Mouse (Mus musculus) myocyte (in vitro differentiated cells): Measurements from ENCODE around the gene Cdk2ap2.

Experiments
- E2F4 ChIP-seq: IDR thresholded peaks from one replicate; pipeline ENCODE4 v1.6.1; 2011; ENCODE audit warnings: mild to moderate bottlenecking, control low read depth, moderate library complexity; ENCODE audit not compliant: insufficient read depth
- MAX ChIP-seq: IDR thresholded peaks from one replicate; pipeline ENCODE4 v1.6.1; 2011; ENCODE audit warnings: low read depth, mild to moderate bottlenecking, control low read depth
- MYOD1 ChIP-seq, 3 experiments: IDR thresholded peaks; one replicate each; pipeline ENCODE4 v1.6.1; 2011; ENCODE audit warnings: control low read depth in 2 of 3, low read depth in 2 of 3, mild to moderate bottlenecking in 2 of 3, moderate library complexity in 1 of 3; ENCODE audit not compliant: insufficient read length in 2 of 3, control insufficient read depth in 1 of 3
- POLR2A ChIP-seq: IDR thresholded peaks from one replicate; pipeline ENCODE4 v1.6.1; 2011; ENCODE audit warnings: low read depth, mild to moderate bottlenecking, control low read depth, moderate library complexity; ENCODE audit not compliant: insufficient read length
- POLR2AphosphoS2 ChIP-seq: IDR thresholded peaks from one replicate; pipeline ENCODE4 v1.6.1; 2011; ENCODE audit warnings: low read depth, control low read depth; ENCODE audit not compliant: insufficient read length

DNA sequence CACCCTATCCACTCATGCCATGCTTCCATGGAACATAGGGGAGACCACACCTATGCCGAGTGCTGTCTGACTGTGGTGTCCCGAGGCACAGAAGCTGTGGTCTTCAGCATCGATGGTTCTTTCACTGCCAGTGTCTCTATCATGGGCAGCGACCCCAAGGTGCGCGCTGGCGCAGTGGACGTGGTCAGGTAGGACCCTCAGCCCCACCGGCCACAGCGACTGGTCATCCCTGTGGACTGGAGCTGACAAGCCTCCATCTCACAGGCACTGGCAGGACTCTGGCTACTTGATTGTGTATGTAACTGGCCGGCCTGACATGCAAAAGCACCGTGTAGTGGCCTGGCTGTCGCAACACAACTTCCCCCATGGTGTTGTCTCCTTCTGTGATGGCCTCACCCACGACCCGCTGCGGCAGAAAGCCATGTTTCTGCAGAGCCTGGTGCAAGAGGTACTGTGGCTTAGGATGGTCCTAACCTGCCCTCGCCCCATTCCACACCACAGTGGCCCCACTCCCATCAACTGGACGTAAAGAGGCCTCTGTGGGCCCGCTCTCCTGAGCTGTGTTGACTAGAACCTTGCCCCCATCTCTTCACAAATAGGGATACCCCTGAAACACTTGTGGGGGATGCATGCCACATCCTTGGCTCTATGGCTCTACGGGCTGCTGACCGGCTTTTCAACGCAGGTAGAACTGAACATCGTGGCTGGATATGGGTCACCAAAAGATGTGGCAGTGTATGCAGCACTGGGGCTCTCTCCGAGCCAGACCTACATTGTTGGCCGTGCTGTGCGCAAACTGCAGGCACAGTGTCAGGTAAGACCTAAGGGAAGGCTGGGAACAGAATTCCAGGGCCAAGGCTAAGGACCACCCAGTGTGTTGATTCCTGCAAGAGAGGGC, 15.3 kb downstream of the Cdk2ap2 start:
- TF ChIP-seq POLR2A (no peak), MYOD1 (IDR thresholded peaks at IDR 0.05; ENCODE audit: control insufficient read depth in 1 of 3, insufficient read length in 2 of 3, low read depth in 2 of 3) (no peak), POLR2AphosphoS2 (no peak), E2F4 (no peak), MAX (no peak)
